Mouse (Mus musculus): ENCODE measurements around the gene Sobp.

The Sobp gene

DNA sequence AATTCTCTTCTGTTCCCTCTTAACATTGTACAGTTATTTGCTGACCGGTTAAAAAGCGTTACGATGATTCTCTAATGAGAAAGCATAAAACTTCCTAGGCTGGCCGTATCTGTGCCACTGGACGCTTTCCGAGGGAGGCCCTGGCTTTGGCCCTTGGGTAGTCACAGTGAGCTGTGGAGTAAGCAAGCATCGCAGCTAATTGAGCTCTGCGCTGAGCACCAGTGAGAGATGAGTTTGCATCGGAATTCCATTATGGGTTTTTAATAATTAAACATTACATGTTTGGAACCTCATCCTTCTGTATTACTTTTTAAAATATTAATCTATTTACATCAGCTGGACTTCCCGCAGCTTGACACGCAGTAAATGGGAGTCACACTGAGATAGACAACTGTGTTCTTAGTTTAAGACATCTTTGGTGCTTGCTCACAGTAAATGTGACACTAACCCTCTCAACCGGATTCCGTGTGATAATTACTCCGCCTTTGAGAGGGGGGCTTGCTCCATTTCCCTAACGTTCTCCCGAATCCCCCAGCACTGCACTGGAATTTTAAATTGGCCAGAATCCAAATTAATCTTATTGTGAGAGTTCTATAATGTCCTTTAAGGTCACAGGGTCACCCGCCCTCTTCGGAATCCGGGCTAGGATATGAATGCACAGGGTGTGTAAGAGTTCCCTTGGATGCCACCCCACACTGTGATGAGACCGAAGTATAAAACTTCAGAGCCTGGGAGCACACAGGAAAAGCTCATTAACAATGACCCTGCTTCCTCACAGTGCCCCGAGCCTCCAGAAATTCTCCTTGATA lies 137.5 kb downstream of the Sobp start:
- DNase-seq (ENCODE audit: extremely low read depth, low read depth, low spot score), result no peak

- no peak for DNase-seq (ENCODE audit: extremely low read depth, low read depth, low spot score)
These were observed 138.8 kb downstream of the Sobp start for GRCm38 (mm10) chr10:43035579-43035978.

DNA sequence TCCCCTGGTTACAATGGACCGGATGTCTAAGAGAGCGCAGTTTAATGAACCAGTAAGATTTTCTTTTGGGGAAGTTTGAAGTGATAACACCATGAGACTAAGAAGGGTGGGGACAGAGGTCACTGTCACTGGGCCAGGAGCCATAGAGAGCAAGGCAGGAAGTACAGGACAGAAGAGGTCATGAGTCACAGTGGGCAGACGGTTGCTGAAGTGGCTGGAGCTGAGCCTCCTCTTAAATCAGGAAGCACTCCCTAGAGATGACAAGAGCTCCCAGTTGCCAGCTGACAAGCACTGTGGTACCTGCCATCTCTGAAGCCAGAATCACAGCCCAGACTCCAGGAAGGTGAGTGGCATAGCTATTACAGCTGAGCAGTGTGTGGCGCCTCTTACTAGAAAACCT lies 139.5 kb downstream of the Sobp start:
- no peak for DNase-seq (ENCODE audit: extremely low read depth, low read depth, low spot score)

GRCm38 (mm10) chr10:43033481-43034248 lies 140.7 kb downstream of the Sobp start:
- no peak for DNase-seq (ENCODE audit: extremely low read depth, low read depth, low spot score)

GRCm38 (mm10) chr10:43027006-43027405 lies 147.3 kb downstream of the Sobp start:
- DNase-seq (ENCODE audit: extremely low read depth, low read depth, low spot score), result no peak

- DNase-seq (ENCODE audit: extremely low read depth, low read depth, low spot score), result no peak
These were observed 150.7 kb downstream of the Sobp start for GRCm38 (mm10) chr10:43023454-43024194.

DNA sequence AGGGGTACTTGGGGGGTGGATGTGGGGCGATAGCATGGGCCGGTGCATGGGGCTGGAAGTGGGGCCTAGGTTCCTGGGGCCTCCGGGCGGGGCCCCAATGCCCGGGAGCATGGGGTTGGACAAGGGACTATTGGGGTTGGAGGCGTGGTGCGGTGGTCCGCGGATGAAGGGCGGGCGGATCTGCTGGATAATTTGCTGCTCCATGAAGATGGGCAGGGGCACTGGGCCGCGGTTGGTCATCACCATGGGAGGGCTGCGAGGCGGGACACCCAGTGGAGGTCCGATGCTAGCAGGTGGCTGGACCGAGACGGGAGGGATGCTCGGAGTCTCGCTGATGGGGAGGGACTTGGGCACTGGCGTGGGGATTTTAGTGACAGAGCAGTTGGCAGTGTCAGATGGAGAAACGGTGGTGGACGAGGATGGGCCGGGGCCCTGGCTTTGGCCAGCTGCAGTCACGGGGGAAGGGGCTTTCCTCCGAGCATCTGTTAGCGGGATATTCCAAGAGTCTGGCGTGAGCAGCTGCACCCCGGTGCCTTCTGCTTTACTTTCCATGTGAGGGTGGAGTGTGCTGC lies 152.1 kb downstream of the Sobp start:
- DNase-seq (ENCODE audit: extremely low read depth, low read depth, low spot score), result no peak

DNA sequence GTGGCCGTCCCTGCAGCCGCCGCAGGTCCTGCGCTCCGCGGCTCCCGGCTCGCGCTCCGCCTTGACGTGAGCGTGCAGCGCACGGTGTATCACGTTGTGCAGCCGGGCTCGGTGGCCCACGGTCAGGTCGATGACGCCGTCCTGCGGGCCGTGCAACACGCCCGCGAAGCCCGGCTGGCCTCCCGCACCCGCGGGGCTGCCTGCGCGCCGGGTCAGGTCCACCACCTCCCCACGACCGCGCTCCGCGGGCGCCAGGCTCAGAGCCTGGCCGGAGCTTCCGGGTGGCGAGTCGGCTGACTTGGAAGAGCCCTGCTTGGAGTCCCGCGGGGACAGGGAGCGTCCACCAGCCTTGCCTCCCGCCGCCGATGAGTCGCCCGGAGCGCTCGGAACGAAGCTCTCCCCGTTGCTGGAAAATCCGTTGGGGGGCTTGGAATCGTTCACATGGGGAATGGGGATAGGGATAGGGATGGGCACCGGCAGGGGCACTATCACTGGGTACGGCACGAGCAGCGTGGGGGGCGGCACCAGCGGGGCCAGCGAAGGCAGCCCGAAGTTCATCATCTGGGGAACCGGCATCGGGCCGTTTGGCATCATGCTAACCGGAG lies 152.7 kb downstream of the Sobp start:
- no peak for DNase-seq (ENCODE audit: extremely low read depth, low read depth, low spot score)

- DNase-seq (ENCODE audit: extremely low read depth, low read depth, low spot score), result no peak
These were observed 153.3 kb downstream of the Sobp start for GRCm38 (mm10) chr10:43021017-43021416.

GRCm38 (mm10) chr10:43014782-43015181 lies 159.5 kb downstream of the Sobp start:
- DNase-seq (ENCODE audit: extremely low read depth, low read depth, low spot score), result no peak

DNA sequence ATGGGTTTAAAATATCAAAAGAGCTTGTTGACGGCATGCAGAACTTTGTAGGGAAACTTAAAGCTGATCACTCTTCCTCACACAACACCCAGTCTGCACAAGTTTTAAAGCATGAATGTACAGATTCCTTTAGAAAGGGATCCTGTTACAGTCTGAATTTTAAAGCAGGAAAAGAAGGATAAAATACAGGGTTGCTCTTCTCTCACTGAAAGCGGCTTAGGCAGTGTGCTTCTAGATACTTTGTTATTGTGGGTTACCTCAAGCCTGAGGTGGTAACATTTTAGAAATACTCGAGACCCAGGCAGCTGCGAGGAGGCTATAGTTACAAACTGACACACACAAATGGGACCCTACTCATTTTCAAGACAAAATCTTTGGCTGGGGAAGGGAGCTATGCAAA lies 160.0 kb downstream of the Sobp start:
- DNase-seq (ENCODE audit: extremely low read depth, low read depth, low spot score), result no peak

- DNase-seq (ENCODE audit: extremely low read depth, low read depth, low spot score), result no peak
These were observed 166.2 kb downstream of the Sobp start for GRCm38 (mm10) chr10:43008116-43008515.

DNA sequence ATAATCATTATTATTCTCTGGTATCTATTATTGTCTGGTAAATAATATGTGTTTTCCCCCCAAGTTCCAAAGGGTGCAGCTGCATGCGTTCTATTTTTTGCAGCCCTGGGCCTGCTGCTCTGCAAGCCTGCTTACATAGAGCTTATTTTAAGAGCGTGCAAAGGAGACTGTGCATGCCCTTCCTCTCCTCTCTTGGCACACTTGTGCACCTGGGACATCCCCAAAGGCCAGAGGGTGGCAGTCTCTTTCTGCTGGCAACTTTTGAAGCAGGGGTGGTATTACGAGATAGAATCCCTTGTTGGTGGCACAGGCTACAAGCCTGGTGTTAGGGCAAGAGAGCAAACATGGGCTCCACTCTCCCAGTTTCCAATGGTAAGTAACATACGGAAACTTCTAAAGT lies 167.8 kb downstream of the Sobp start:
- no peak for DNase-seq (ENCODE audit: extremely low read depth, low read depth, low spot score)

DNA sequence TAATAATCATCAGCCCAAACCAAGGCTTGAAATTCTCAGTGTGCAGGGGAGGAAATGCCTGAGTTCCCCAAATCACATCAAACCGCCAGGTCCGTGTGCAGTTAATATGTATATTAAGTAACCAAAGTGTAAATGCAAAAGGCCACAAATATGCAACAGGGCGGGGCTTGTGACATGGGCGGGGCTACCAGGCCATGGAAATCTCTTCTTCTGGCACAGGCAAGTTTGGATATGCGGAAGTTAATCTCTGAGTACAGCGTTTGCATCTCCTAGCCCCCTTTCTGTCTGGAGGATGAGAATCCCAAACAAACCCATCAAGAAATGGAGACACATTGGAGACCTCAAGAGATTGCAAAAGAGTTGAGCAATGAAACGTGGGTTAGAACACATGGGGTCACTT lies 168.7 kb downstream of the Sobp start:
- no peak for DNase-seq (ENCODE audit: extremely low read depth, low read depth, low spot score)

GRCm38 (mm10) chr10:43005031-43005430 lies 169.3 kb downstream of the Sobp start:
- no peak for DNase-seq (ENCODE audit: extremely low read depth, low read depth, low spot score)

DNA sequence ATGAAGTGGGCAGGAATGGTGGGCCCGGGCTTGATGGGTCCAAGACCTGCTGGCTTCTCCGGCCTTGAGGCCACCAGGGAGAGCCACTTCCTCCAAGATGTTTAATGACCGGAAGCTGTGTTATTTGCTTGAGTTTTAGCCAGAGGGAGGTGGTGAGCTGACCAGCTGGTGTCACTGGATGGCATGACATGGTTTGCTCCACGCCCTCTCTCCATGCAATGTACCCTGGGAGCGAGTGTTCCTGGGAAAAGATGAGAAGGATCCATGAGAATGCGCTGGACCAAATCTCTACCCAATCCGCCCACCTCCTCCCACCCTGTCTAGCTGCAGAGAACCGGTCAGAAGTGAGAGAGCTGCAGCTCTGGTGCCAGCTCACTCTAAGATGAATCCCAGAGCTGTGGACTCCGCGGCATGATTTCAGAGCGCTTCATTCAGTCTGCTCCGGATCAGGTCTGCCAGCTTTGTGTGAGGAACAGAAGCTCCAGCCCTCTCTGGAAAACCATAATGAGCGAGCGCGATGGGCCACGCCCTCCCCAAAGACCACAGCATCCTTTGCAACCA lies 170.1 kb downstream of the Sobp start:
- DNase-seq (ENCODE audit: extremely low read depth, low read depth, low spot score), result no peak

- no peak for DNase-seq (ENCODE audit: extremely low read depth, low read depth, low spot score)
These were observed 170.9 kb downstream of the Sobp start for GRCm38 (mm10) chr10:43003466-43003757.

DNA sequence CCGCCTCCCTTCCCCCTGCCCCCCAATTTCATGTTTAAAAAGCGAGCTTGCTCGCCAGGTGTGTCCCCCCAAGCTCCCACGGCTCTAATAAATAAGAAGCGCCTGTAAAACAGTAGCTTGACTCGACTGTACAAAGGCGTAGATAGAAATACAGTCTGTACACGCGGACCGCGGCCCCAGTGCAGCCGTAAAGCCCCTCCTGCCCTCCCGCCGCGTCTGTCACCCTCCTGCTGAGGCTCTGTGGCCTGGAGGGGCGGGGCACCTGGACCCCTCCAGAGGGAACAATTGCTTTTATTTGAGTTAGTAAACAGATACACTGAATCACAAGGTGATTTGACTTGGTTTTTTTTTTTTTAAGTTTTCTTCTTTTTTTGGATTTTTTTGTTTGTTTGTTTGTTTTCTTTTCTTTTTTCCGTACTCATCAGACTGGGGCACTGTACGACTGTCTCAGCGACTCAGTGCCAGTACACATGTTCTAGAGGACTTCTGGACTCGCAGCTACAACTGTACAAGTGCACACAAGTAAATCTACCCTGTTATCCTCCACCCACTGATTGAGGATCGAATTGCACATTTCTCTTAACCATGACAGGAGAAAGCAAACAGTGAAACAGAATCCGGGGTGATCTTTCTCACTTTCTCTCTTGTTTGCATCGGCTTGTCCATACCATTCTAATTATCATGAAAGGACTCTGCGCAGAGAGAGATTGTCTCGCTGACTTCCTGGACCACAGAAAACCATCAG lies 171.4 kb downstream of the Sobp start:
- no peak for DNase-seq (ENCODE audit: extremely low read depth, low read depth, low spot score)

GRCm38 (mm10) chr10:43002066-43002678 lies 172.2 kb downstream of the Sobp start:
- DNase-seq (ENCODE audit: extremely low read depth, low read depth, low spot score), result no peak

GRCm38 (mm10) chr10:43001433-43001832 lies 172.9 kb downstream of the Sobp start:
- no peak for DNase-seq (ENCODE audit: extremely low read depth, low read depth, low spot score)

Measured in fat pad, adult 2 months (tissue).